Mouse (Mus musculus) thymus, adult 2 months (tissue): ENCODE data around the gene Bcas2.

Experiments
- CTCF ChIP-seq: fragments of 200-500 bp; IDR thresholded peaks from 2 replicates; pipeline ENCODE4 v1.5.1; 2012; ENCODE audit warnings: mild to moderate bottlenecking, control low read depth, low read length, moderate library complexity, borderline replicate concordance; ENCODE audit not compliant: control insufficient read depth, poor library complexity, insufficient read depth; ENCODE audit errors: extremely low read depth
- POLR2A ChIP-seq: fragments of 200-500 bp; IDR thresholded peaks from 2 replicates; pipeline ENCODE4 v1.6.1; 2012; ENCODE audit warnings: mild to moderate bottlenecking, low read length, control low read depth, moderate library complexity; ENCODE audit not compliant: control insufficient read depth, poor library complexity, insufficient read depth; ENCODE audit errors: extremely low read depth

GRCm38 (mm10) chr3:103127177-103127576, 44.3 kb upstream of the Bcas2 start:
- no peak for TF ChIP-seq CTCF
- TF ChIP-seq POLR2A = no peak
